Mouse (Mus musculus): ENCODE results near the gene Ctnnd2.

DNA sequence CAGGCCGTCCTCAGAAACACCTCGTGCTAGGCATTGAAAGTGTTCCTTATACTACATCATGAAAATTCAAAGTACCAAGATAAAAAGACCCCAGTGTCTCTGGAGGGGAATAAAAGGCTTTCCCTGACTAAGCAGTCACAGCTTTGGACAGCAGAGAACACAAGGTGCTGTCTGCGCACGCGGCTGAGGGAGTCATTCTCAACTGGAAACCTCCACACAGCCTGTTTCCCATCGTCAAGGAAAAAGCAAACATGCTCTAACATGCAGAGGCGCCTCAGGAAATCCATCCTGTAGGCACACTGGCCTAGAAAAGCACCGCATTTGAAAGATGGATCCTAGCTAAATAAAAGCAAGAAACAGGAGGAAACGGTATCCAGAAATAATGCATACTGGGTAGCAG is 483.0 kb downstream of the Ctnnd2 start:
- TF ChIP-seq MYOD1 (IDR thresholded peaks at IDR 0.05; ENCODE audit: control insufficient read depth in 1 of 3, insufficient read length in 2 of 3, low read depth in 2 of 3), result no peak
- no peak for TF ChIP-seq REST (IDR thresholded peaks at IDR 0.05; ENCODE audit: insufficient read depth, insufficient read length)
- TF ChIP-seq MAX (IDR thresholded peaks at IDR 0.05; ENCODE audit: low read depth), result no peak
- TF ChIP-seq POLR2AphosphoS2 (IDR thresholded peaks at IDR 0.05; ENCODE audit: insufficient read length, low read depth), result no peak
- TF ChIP-seq POLR2A (IDR thresholded peaks at IDR 0.05; ENCODE audit: insufficient read length, low read depth), result no peak
- no peak for TF ChIP-seq USF1 (IDR thresholded peaks at IDR 0.05; ENCODE audit: low read depth)
- no peak for TF ChIP-seq CEBPB (IDR thresholded peaks at IDR 0.05; ENCODE audit: insufficient read depth, poor library complexity, severe bottlenecking)
- no peak for TF ChIP-seq MYOG (IDR thresholded peaks at IDR 0.05; ENCODE audit: control insufficient read depth in 1 of 3, insufficient read depth in 1 of 3, insufficient read length in 2 of 3, low read depth in 2 of 3)
- TF ChIP-seq SRF (IDR thresholded peaks at IDR 0.05; ENCODE audit: control insufficient read depth, insufficient read length, low read depth), result no peak
- TF ChIP-seq TCF12 (IDR thresholded peaks at IDR 0.05; ENCODE audit: insufficient read depth, poor library complexity, severe bottlenecking), result no peak
